Mouse (Mus musculus) myocyte (in vitro differentiated cells): ENCODE measurements around the gene Cbfa2t3. TPM values are rescaled to one million over a fixed set of nuclear protein-coding genes. Genes with fewer than 3 reads are reported as not detected.

Source experiments
- H3K27me3 ChIP-seq: one replicate; pipeline ENCODE4 v1.6.1; 2011; ENCODE audit not compliant: control insufficient read depth, insufficient read depth, insufficient read length
- H3K36me3 ChIP-seq: one replicate; pipeline ENCODE4 v1.6.1; 2011; ENCODE audit not compliant: control insufficient read depth, insufficient read depth
- H3K4me2 ChIP-seq: one replicate; pipeline ENCODE4 v1.6.1; 2011; ENCODE audit warnings: low read depth, control low read depth
- H3K4me3 ChIP-seq: one replicate; pipeline ENCODE4 v1.5.1; 2011; ENCODE audit warnings: mild to moderate bottlenecking, control low read depth, moderate library complexity
- H3K79me2 ChIP-seq: one replicate; pipeline ENCODE4 v1.6.1; 2011; ENCODE audit not compliant: control insufficient read depth, insufficient read depth
- H3ac ChIP-seq: one replicate; pipeline ENCODE4 v1.6.1; 2011; ENCODE audit not compliant: control insufficient read depth, insufficient read length
- CEBPB ChIP-seq: IDR thresholded peaks from 2 replicates; pipeline ENCODE4 v1.6.1; 2011; ENCODE audit warnings: mild to moderate bottlenecking, moderate library complexity; ENCODE audit not compliant: poor library complexity, insufficient read depth, severe bottlenecking
- E2F4 ChIP-seq: IDR thresholded peaks from one replicate; pipeline ENCODE4 v1.6.1; 2011; ENCODE audit warnings: mild to moderate bottlenecking, control low read depth, moderate library complexity; ENCODE audit not compliant: insufficient read depth
- MAX ChIP-seq: IDR thresholded peaks from one replicate; pipeline ENCODE4 v1.6.1; 2011; ENCODE audit warnings: low read depth, mild to moderate bottlenecking, control low read depth
- MYOD1 ChIP-seq, 3 experiments: IDR thresholded peaks; one replicate each; pipeline ENCODE4 v1.6.1; 2011; ENCODE audit warnings: control low read depth in 2 of 3, low read depth in 2 of 3, mild to moderate bottlenecking in 2 of 3, moderate library complexity in 1 of 3; ENCODE audit not compliant: insufficient read length in 2 of 3, control insufficient read depth in 1 of 3
- MYOG ChIP-seq, 3 experiments: IDR thresholded peaks; one replicate each; pipeline ENCODE4 v1.6.1; 2011; ENCODE audit warnings: control low read depth in 2 of 3, low read depth in 2 of 3, mild to moderate bottlenecking in 2 of 3; ENCODE audit not compliant: insufficient read length in 2 of 3, control insufficient read depth in 1 of 3, insufficient read depth in 1 of 3
- POLR2A ChIP-seq: IDR thresholded peaks from one replicate; pipeline ENCODE4 v1.6.1; 2011; ENCODE audit warnings: low read depth, mild to moderate bottlenecking, control low read depth, moderate library complexity; ENCODE audit not compliant: insufficient read length
- POLR2AphosphoS2 ChIP-seq: IDR thresholded peaks from one replicate; pipeline ENCODE4 v1.6.1; 2011; ENCODE audit warnings: low read depth, control low read depth; ENCODE audit not compliant: insufficient read length
- REST ChIP-seq: IDR thresholded peaks from one replicate; pipeline ENCODE4 v1.6.1; 2011; ENCODE audit warnings: mild to moderate bottlenecking, control low read depth, moderate library complexity; ENCODE audit not compliant: insufficient read depth, insufficient read length
- SRF ChIP-seq: IDR thresholded peaks from one replicate; pipeline ENCODE4 v1.6.1; 2011; ENCODE audit warnings: low read depth; ENCODE audit not compliant: control insufficient read depth, insufficient read length
- TCF12 ChIP-seq: IDR thresholded peaks from one replicate; pipeline ENCODE4 v1.6.1; 2011; ENCODE audit warnings: mild to moderate bottlenecking, control low read depth; ENCODE audit not compliant: poor library complexity, insufficient read depth, severe bottlenecking
- TCF3 ChIP-seq: IDR thresholded peaks from one replicate; pipeline ENCODE4 v1.6.1; 2011; ENCODE audit warnings: low read depth, control low read depth; ENCODE audit not compliant: insufficient read length
- USF1 ChIP-seq: IDR thresholded peaks from one replicate; pipeline ENCODE4 v1.6.1; 2011; ENCODE audit warnings: low read depth, mild to moderate bottlenecking, control low read depth, moderate library complexity
- polyA plus RNA-seq: library from polyadenylated mRNA; unstranded; fragments of >200 nt; fragmentation: generic; extraction: Trizol; gene quantifications from one replicate; pipeline ENCODE4 v1.2.1, GENCODE M21; 2012; ENCODE audit warnings: missing spikeins

Cbfa2t3 gene
- polyA plus RNA-seq, 1 experiment = 29.5 TPM

- Histone ChIP-seq H3K4me3 (no peak overlapping the region), H3K4me2 (no peak overlapping the region), H3K36me3 (no peaks in the 10 kb centered on the region), H3K27me3 (peaks cover 79% of the 10 kb centered on the region), H3K79me2 (no peaks in the 10 kb centered on the region), H3ac (no peak overlapping the region)
- TF ChIP-seq REST (no peak), POLR2AphosphoS2 (no peak), MAX (no peak), TCF3 (no peak), MYOG (IDR thresholded peaks at IDR 0.05; ENCODE audit: control insufficient read depth in 1 of 3, insufficient read depth in 1 of 3, insufficient read length in 2 of 3, low read depth in 2 of 3) (no peak), MYOD1 (IDR thresholded peaks at IDR 0.05; ENCODE audit: control insufficient read depth in 1 of 3, insufficient read length in 2 of 3, low read depth in 2 of 3) (no peak), CEBPB (no peak), SRF (no peak), POLR2A (no peak), USF1 (no peak), TCF12 (no peak), E2F4 (no peak)
These were observed 13.0 kb upstream of the Cbfa2t3 start for GRCm38 (mm10) chr8:122711891-122712365.

- no peaks in the 10 kb centered on the region for H3K36me3 ChIP-seq
- no peaks in the 10 kb centered on the region for H3K79me2 ChIP-seq
- TF ChIP-seq MYOG (IDR thresholded peaks at IDR 0.05; ENCODE audit: control insufficient read depth in 1 of 3, insufficient read depth in 1 of 3, insufficient read length in 2 of 3, low read depth in 2 of 3) (no peak), TCF12 (no peak), MYOD1 (IDR thresholded peaks at IDR 0.05; ENCODE audit: control insufficient read depth in 1 of 3, insufficient read length in 2 of 3, low read depth in 2 of 3) (no peak), TCF3 (no peak), POLR2A (no peak), REST (no peak), MAX (no peak), USF1 (no peak), POLR2AphosphoS2 (no peak), SRF (no peak), CEBPB (no peak), E2F4 (no peak)
- peaks cover 80% of the 10 kb centered on the region for H3K27me3 ChIP-seq
- H3K4me3 ChIP-seq = no peak overlapping the region
- H3K4me2 ChIP-seq = no peak overlapping the region
- H3ac ChIP-seq = no peak overlapping the region
These were observed 12.6 kb upstream of the Cbfa2t3 start for GRCm38 (mm10) chr8:122711480-122711879.

- Histone ChIP-seq H3K4me3 (no peak overlapping the region), H3K36me3 (no peaks in the 10 kb centered on the region), H3K27me3 (peaks cover 89% of the 10 kb centered on the region), H3ac (no peak overlapping the region), H3K79me2 (no peaks in the 10 kb centered on the region), H3K4me2 (no peak overlapping the region)
- TF ChIP-seq E2F4 = no peak
- no peak for TF ChIP-seq TCF3
- TF ChIP-seq REST = no peak
- TF ChIP-seq MYOD1 (IDR thresholded peaks at IDR 0.05; ENCODE audit: control insufficient read depth in 1 of 3, insufficient read length in 2 of 3, low read depth in 2 of 3) = no peak
- TF ChIP-seq POLR2AphosphoS2 = no peak
- no peak for TF ChIP-seq POLR2A
- TF ChIP-seq CEBPB = no peak
- TF ChIP-seq MAX = no peak
- no peak for TF ChIP-seq SRF
- TF ChIP-seq USF1 = no peak
- TF ChIP-seq MYOG (IDR thresholded peaks at IDR 0.05; ENCODE audit: control insufficient read depth in 1 of 3, insufficient read depth in 1 of 3, insufficient read length in 2 of 3, low read depth in 2 of 3) = no peak
- no peak for TF ChIP-seq TCF12
These were observed 10.6 kb upstream of the Cbfa2t3 start for GRCm38 (mm10) chr8:122709340-122710111.

- no peak overlapping the region for H3K4me3 ChIP-seq
- H3ac ChIP-seq = no peak overlapping the region
- H3K27me3 ChIP-seq = peaks cover 80% of the 10 kb centered on the region
- no peaks in the 10 kb centered on the region for H3K79me2 ChIP-seq
- H3K4me2 ChIP-seq = no peak overlapping the region
- no peaks in the 10 kb centered on the region for H3K36me3 ChIP-seq
- TF ChIP-seq MYOD1 (IDR thresholded peaks at IDR 0.05; ENCODE audit: control insufficient read depth in 1 of 3, insufficient read length in 2 of 3, low read depth in 2 of 3) (no peak), MAX (no peak), REST (no peak), POLR2AphosphoS2 (no peak), TCF12 (no peak), TCF3 (no peak), SRF (no peak)
These were observed 8.3 kb upstream of the Cbfa2t3 start for GRCm38 (mm10) chr8:122707184-122707583.
